Mouse (Mus musculus) heart, embryonic 12.5 days (tissue): ENCODE measurements around the gene Ptpn12. TPM values are rescaled to one million over a fixed set of nuclear protein-coding genes. Genes with fewer than 3 reads are reported as not detected.

Experiments
- ATAC-seq: fragments of 200-750 bp; cut with Nextera tagmentation; 2 replicates; pipeline ENCODE4 v1.8.0; 2017; ENCODE audit warnings: moderate TSS enrichment, moderate library complexity; ENCODE audit not compliant: insufficient number of reproducible peaks, low FRiP score
- H3K27ac ChIP-seq: fragments of 300-500 bp; sonication (generic); 2 replicates; pipeline ENCODE4 v1.5.1; 2016; ENCODE audit warnings: mild to moderate bottlenecking, moderate library complexity; ENCODE audit not compliant: poor library complexity, severe bottlenecking
- H3K27me3 ChIP-seq: fragments of 300-500 bp; sonication (generic); replicated peaks from 2 replicates; pipeline ENCODE4 v1.6.1; 2016; ENCODE audit warnings: mild to moderate bottlenecking, moderate library complexity
- H3K36me3 ChIP-seq: fragments of 300-500 bp; sonication (generic); 2 replicates; pipeline ENCODE4 v1.6.1; 2016; ENCODE audit warnings: mild to moderate bottlenecking, moderate library complexity
- H3K4me1 ChIP-seq: fragments of 300-500 bp; sonication (generic); replicated peaks from 2 replicates; pipeline ENCODE4 v1.6.1; 2016; ENCODE audit warnings: mild to moderate bottlenecking
- H3K4me2 ChIP-seq: fragments of 300-500 bp; sonication (generic); 2 replicates; pipeline ENCODE4 v1.6.1; 2016; ENCODE audit warnings: mild to moderate bottlenecking, moderate library complexity
- H3K4me3 ChIP-seq: fragments of 300-500 bp; sonication (generic); 2 replicates; pipeline ENCODE4 v1.5.1; 2016; ENCODE audit warnings: mild to moderate bottlenecking
- H3K9ac ChIP-seq: fragments of 300-500 bp; sonication (generic); 2 replicates; pipeline ENCODE4 v1.6.1; 2016; ENCODE audit warnings: mild to moderate bottlenecking, moderate library complexity
- H3K9me3 ChIP-seq: fragments of 300-500 bp; sonication (generic); replicated peaks from 2 replicates; pipeline ENCODE4 v1.6.1; 2016; ENCODE audit warnings: mild to moderate bottlenecking, moderate library complexity
- WGBS: fragments of 180-500 bp; shearing (Covaris S2); methylation state at CpG from one replicate; pipeline ENCODE4 v1.1.7; 2016; 5-methylcytosine and 5-hydroxymethylcytosine counted together
- polyA plus RNA-seq: library from polyadenylated mRNA; unstranded; fragments of >200 nt; fragmentation: Nextera tagmentation; extraction: Ambion mirVana; gene quantifications from 2 replicates; pipeline ENCODE4 v1.2.1, GENCODE M21; 2016

The Ptpn12 gene
- polyA plus RNA-seq, 1 experiment from 2014 or later, result 18.5 TPM

- ATAC-seq, result no peak
- peaks cover 5% of the 10 kb centered on the region; the same call in 1 of the 2 replicates for H3K4me1 ChIP-seq
- no peak overlapping the region for H3K4me2 ChIP-seq
- no peak overlapping the region for H3K27ac ChIP-seq
- no peaks in the 10 kb centered on the region for H3K36me3 ChIP-seq
- H3K4me3 ChIP-seq, result no peak overlapping the region
- 64% methylated on average over 5 of the region's 5 CpGs for WGBS
- H3K9ac ChIP-seq, result no peak overlapping the region
- no peaks in the 10 kb centered on the region for H3K27me3 ChIP-seq
- H3K9me3 ChIP-seq, result no peaks in the 10 kb centered on the region
Measured at GRCm38 (mm10) chr5:20973069-20973468, 82.6 kb downstream of the Ptpn12 start.

- ATAC-seq, result no peak
- Histone ChIP-seq H3K4me2 (no peak overlapping the region), H3K9ac (no peak overlapping the region), H3K9me3 (no peaks in the 10 kb centered on the region), H3K27ac (no peak overlapping the region), H3K36me3 (no peaks in the 10 kb centered on the region), H3K4me1 (peaks cover 8% of the 10 kb centered on the region; the same call in 1 of the 2 replicates), H3K4me3 (no peak overlapping the region), H3K27me3 (no peaks in the 10 kb centered on the region)
- WGBS, result 52% methylated on average over 9 of the region's 9 CpGs
Measured at GRCm38 (mm10) chr5:20968963-20969362, 86.7 kb downstream of the Ptpn12 start.

- H3K4me1 ChIP-seq, result peaks cover 8% of the 10 kb centered on the region; the same call in 1 of the 2 replicates
- H3K27ac ChIP-seq, result no peak overlapping the region
- no peaks in the 10 kb centered on the region for H3K9me3 ChIP-seq
- H3K9ac ChIP-seq, result no peak overlapping the region
- no peak overlapping the region for H3K4me2 ChIP-seq
- H3K36me3 ChIP-seq, result no peaks in the 10 kb centered on the region
- WGBS, result 63% methylated on average over 9 of the region's 9 CpGs
- no peak for ATAC-seq
- no peak overlapping the region for H3K4me3 ChIP-seq
- H3K27me3 ChIP-seq, result no peaks in the 10 kb centered on the region
Measured at GRCm38 (mm10) chr5:20968493-20968892, 87.2 kb downstream of the Ptpn12 start.

- H3K4me3 ChIP-seq, result no peak overlapping the region
- peak; percentile 73 for ATAC-seq
Measured at GRCm38 (mm10) chr5:20967942-20968341, 87.8 kb downstream of the Ptpn12 start.

GRCm38 (mm10) chr5:20964446-20964845 lies 91.3 kb downstream of the Ptpn12 start:
- Histone ChIP-seq H3K4me1 (peaks cover 8% of the 10 kb centered on the region; the same call in 1 of the 2 replicates), H3K4me2 (no peak overlapping the region), H3K27ac (no peak overlapping the region), H3K9ac (no peak overlapping the region), H3K9me3 (no peaks in the 10 kb centered on the region), H3K36me3 (0 out of 2 replicates have a peak, but pooled peaks cover 3% of the 10 kb centered on the region), H3K4me3 (no peak overlapping the region), H3K27me3 (no peaks in the 10 kb centered on the region)
- no peak for ATAC-seq
- WGBS, result 75% methylated on average over 6 of the region's 6 CpGs

More at GRCm38 (mm10) chr5:20967942-20968341, 87.8 kb downstream of the Ptpn12 start:
- Histone ChIP-seq H3K9ac (no peak overlapping the region), H3K27me3 (no peaks in the 10 kb centered on the region), H3K27ac (0 out of 2 replicates have a peak overlapping the region, but pooled peaks have one; percentile 5), H3K9me3 (no peaks in the 10 kb centered on the region), H3K4me2 (peak overlapping the region; percentile 20), H3K36me3 (no peaks in the 10 kb centered on the region), H3K4me1 (peaks cover 8% of the 10 kb centered on the region; the same call in 1 of the 2 replicates)
- WGBS, result 19% methylated on average over 4 of the region's 4 CpGs

- ATAC-seq, result no peak
- H3K36me3 ChIP-seq, result 0 out of 2 replicates have a peak, but pooled peaks cover 3% of the 10 kb centered on the region
- no peak overlapping the region for H3K4me2 ChIP-seq
- no peaks in the 10 kb centered on the region for H3K9me3 ChIP-seq
- H3K27ac ChIP-seq, result no peak overlapping the region
- H3K27me3 ChIP-seq, result no peaks in the 10 kb centered on the region
- 92% methylated on average over 9 of the region's 9 CpGs for WGBS
- 0 out of 2 replicates have a peak, but pooled peaks cover 4% of the 10 kb centered on the region for H3K4me1 ChIP-seq
- H3K4me3 ChIP-seq, result no peak overlapping the region
- H3K9ac ChIP-seq, result no peak overlapping the region
Measured at GRCm38 (mm10) chr5:20963295-20963694, 92.4 kb downstream of the Ptpn12 start.

GRCm38 (mm10) chr5:20960927-20961326 lies 94.8 kb downstream of the Ptpn12 start:
- no peak for ATAC-seq

GRCm38 (mm10) chr5:20956298-20956697 lies 99.4 kb downstream of the Ptpn12 start, which contains the start of gene Rsbn1l:
Gene Rsbn1l, minus strand, starts transcription at chr5:20956398.
- no peak within 1 kb of the TSS for H3K27ac ChIP-seq

More at GRCm38 (mm10) chr5:20960927-20961326, 94.8 kb downstream of the Ptpn12 start:
- Histone ChIP-seq H3K27me3 (no peaks in the 10 kb centered on the region), H3K36me3 (peaks cover 18% of the 10 kb centered on the region), H3K4me2 (no peak overlapping the region), H3K27ac (no peak overlapping the region), H3K4me3 (no peak overlapping the region), H3K9ac (no peak overlapping the region), H3K4me1 (no peaks in the 10 kb centered on the region), H3K9me3 (peaks cover 7% of the 10 kb centered on the region; the same call in 1 of the 2 replicates)
- WGBS, result 93% methylated on average over 2 of the region's 2 CpGs

GRCm38 (mm10) chr5:20955114-20955835 lies 100.4 kb downstream of the Ptpn12 start:
- peaks cover 7% of the 10 kb centered on the region; the same call in 1 of the 2 replicates for H3K4me1 ChIP-seq
- 69% methylated on average over 13 of the region's 13 CpGs for WGBS

More at GRCm38 (mm10) chr5:20956298-20956697, 99.4 kb downstream of the Ptpn12 start, which contains the start of gene Rsbn1l:
- Histone ChIP-seq H3K4me3 (no peak within 1 kb of the TSS), H3K27me3 (no peaks in the 10 kb centered on the region), H3K4me1 (peaks cover 7% of the 10 kb centered on the region; the same call in 1 of the 2 replicates), H3K9ac (no peak within 1 kb of the TSS), H3K9me3 (peaks cover 7% of the 10 kb centered on the region; the same call in 1 of the 2 replicates), H3K36me3 (peaks cover 30% of the 10 kb centered on the region), H3K4me2 (no peak within 1 kb of the TSS)
- 92% methylated on average over 3 of the region's 3 CpGs for WGBS
- no peak for ATAC-seq

GRCm38 (mm10) chr5:20952337-20952925 lies 103.3 kb downstream of the Ptpn12 start:
- WGBS, result 19% methylated on average over 9 of the region's 9 CpGs
- peak overlapping the region; percentile 91 for H3K4me3 ChIP-seq
- H3K27ac ChIP-seq, result peak overlapping the region; percentile 52; the same call in 1 of the 2 replicates
- H3K36me3 ChIP-seq, result peaks cover 25% of the 10 kb centered on the region
- H3K4me2 ChIP-seq, result peak overlapping the region; percentile 57
- peaks cover 7% of the 10 kb centered on the region; the same call in 1 of the 2 replicates for H3K9me3 ChIP-seq
- peak overlapping the region; percentile 60 for H3K9ac ChIP-seq
- ATAC-seq, result no peak
- no peaks in the 10 kb centered on the region for H3K27me3 ChIP-seq
- H3K4me1 ChIP-seq, result peaks cover 12% of the 10 kb centered on the region

More at GRCm38 (mm10) chr5:20955114-20955835, 100.4 kb downstream of the Ptpn12 start:
- Histone ChIP-seq H3K36me3 (peaks cover 28% of the 10 kb centered on the region), H3K27ac (no peak overlapping the region), H3K4me3 (no peak overlapping the region), H3K27me3 (no peaks in the 10 kb centered on the region), H3K9me3 (peaks cover 7% of the 10 kb centered on the region; the same call in 1 of the 2 replicates), H3K9ac (no peak overlapping the region), H3K4me2 (no peak overlapping the region)
- no peak for ATAC-seq
